Mouse (Mus musculus) bone marrow, adult 2 months (tissue): Measurements from ENCODE around the gene Ropn1.

Experiments used
- CTCF ChIP-seq: fragments of 200-500 bp; IDR thresholded peaks from 2 replicates; pipeline ENCODE4 v1.5.1; 2011; ENCODE audit warnings: low read length, control low read depth; ENCODE audit not compliant: control insufficient read depth, insufficient read depth
- POLR2A ChIP-seq: fragments of 200-500 bp; IDR thresholded peaks from 2 replicates; pipeline ENCODE4 v1.6.1; 2011; ENCODE audit warnings: low read depth, mild to moderate bottlenecking, control low read depth, low read length, borderline replicate concordance; ENCODE audit not compliant: control insufficient read depth

DNA sequence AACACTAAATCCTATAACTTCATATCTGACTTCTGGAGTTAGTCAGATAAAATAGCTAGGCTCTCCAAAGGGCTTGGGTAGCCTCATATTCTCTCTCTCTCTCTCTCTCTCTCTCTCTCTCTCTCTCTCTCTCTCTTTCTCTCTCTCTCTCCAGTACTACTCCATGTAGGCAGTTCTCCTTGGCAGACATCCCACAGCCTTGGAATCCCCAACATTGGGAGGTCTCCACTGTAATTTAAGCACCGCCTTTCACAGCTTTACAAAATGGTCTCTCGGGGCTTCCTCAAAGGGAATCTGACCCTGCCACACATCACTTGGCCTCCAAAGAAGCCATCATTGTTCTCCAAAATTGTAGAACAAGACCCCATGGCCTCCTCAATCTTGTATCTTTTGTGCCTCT is 22.1 kb upstream of the Ropn1 start:
- TF ChIP-seq POLR2A (no peak), CTCF (no peak)
